Mouse (Mus musculus) limb, embryonic 10.5 days (tissue): ENCODE data around the gene Slc47a2. TPM values are rescaled to one million over a fixed set of nuclear protein-coding genes. Genes with fewer than 3 reads are reported as not detected.

Experiments
- DNase-seq: peaks from one replicate; pipeline ENCODE4 v3.0.0-alpha.2; 2017; ENCODE audit warnings: low spot score
- H3K27ac ChIP-seq: fragments of 300-500 bp; sonication (generic); 2 replicates; pipeline ENCODE4 v1.5.1; 2016; ENCODE audit warnings: mild to moderate bottlenecking
- H3K27me3 ChIP-seq: fragments of 300-500 bp; sonication (generic); 2 replicates; pipeline ENCODE4 v1.6.1; 2016; ENCODE audit warnings: low read depth, mild to moderate bottlenecking; ENCODE audit not compliant: poor library complexity, severe bottlenecking
- H3K36me3 ChIP-seq: fragments of 300-500 bp; sonication (generic); 2 replicates; pipeline ENCODE4 v1.6.1; 2016; ENCODE audit warnings: mild to moderate bottlenecking, moderate library complexity
- H3K4me1 ChIP-seq: fragments of 300-500 bp; sonication (generic); 2 replicates; pipeline ENCODE4 v1.6.1; 2016
- H3K4me3 ChIP-seq: fragments of 300-500 bp; sonication (generic); 2 replicates; pipeline ENCODE4 v1.5.1; 2016; ENCODE audit warnings: mild to moderate bottlenecking, moderate library complexity
- H3K9me3 ChIP-seq: fragments of 300-500 bp; sonication (generic); replicated peaks from 2 replicates; pipeline ENCODE4 v1.6.1; 2016; ENCODE audit warnings: mild to moderate bottlenecking
- WGBS: fragments of 180-500 bp; shearing (Covaris S2); methylation state at CpG from one replicate; pipeline ENCODE4 v1.1.7; 2016; 5-methylcytosine and 5-hydroxymethylcytosine counted together
- polyA plus RNA-seq: library from polyadenylated mRNA; unstranded; fragments of >200 nt; fragmentation: Nextera tagmentation; extraction: Ambion mirVana; gene quantifications from 2 replicates; pipeline ENCODE4 v1.2.1, GENCODE M21; 2016

The Slc47a2 gene
- polyA plus RNA-seq, 1 experiment from 2014 or later: not detected

- Histone ChIP-seq H3K9me3 (no peaks in the 10 kb centered on the region), H3K36me3 (no peaks in the 10 kb centered on the region), H3K4me3 (no peak overlapping the region), H3K4me1 (peaks cover 8% of the 10 kb centered on the region), H3K27ac (no peak overlapping the region), H3K27me3 (no peaks in the 10 kb centered on the region)
- DNase-seq: no peak
- 75% methylated on average over 2 of the region's 2 CpGs for WGBS
These were observed 45.3 kb downstream of the Slc47a2 start for GRCm38 (mm10) chr11:61297326-61297725.

- Histone ChIP-seq H3K27me3 (no peaks in the 10 kb centered on the region), H3K27ac (no peak overlapping the region), H3K36me3 (no peaks in the 10 kb centered on the region), H3K4me1 (peaks cover 8% of the 10 kb centered on the region), H3K4me3 (no peak overlapping the region), H3K9me3 (no peaks in the 10 kb centered on the region)
- DNase-seq: no peak
- WGBS: 85% methylated on average over 1 of the region's 1 CpGs
These were observed 46.1 kb downstream of the Slc47a2 start for GRCm38 (mm10) chr11:61296556-61296955.

- H3K4me3 ChIP-seq: no peak overlapping the region
- peaks cover 2% of the 10 kb centered on the region for H3K4me1 ChIP-seq
- H3K36me3 ChIP-seq: no peaks in the 10 kb centered on the region
- no peaks in the 10 kb centered on the region for H3K9me3 ChIP-seq
- 91% methylated on average over 2 of the region's 2 CpGs for WGBS
- H3K27me3 ChIP-seq: no peaks in the 10 kb centered on the region
- no peak overlapping the region for H3K27ac ChIP-seq
- DNase-seq: no peak
These were observed 47.1 kb downstream of the Slc47a2 start for GRCm38 (mm10) chr11:61295556-61295955.

GRCm38 (mm10) chr11:61294431-61294830 is 48.2 kb downstream of the Slc47a2 start:
- WGBS: 92% methylated on average over 3 of the region's 3 CpGs
- no peaks in the 10 kb centered on the region for H3K4me1 ChIP-seq
- no peak overlapping the region for H3K27ac ChIP-seq
- DNase-seq: no peak
- H3K36me3 ChIP-seq: no peaks in the 10 kb centered on the region
- H3K27me3 ChIP-seq: no peaks in the 10 kb centered on the region
- H3K4me3 ChIP-seq: no peak overlapping the region
- H3K9me3 ChIP-seq: no peaks in the 10 kb centered on the region

GRCm38 (mm10) chr11:61293251-61293650 is 49.4 kb downstream of the Slc47a2 start:
- H3K27me3 ChIP-seq: no peaks in the 10 kb centered on the region

GRCm38 (mm10) chr11:61284323-61284722 is 58.3 kb downstream of the Slc47a2 start:
- Histone ChIP-seq H3K9me3 (no peaks in the 10 kb centered on the region), H3K4me3 (no peak overlapping the region), H3K4me1 (peaks cover 3% of the 10 kb centered on the region; the same call in 1 of the 2 replicates), H3K36me3 (no peaks in the 10 kb centered on the region), H3K27me3 (no peaks in the 10 kb centered on the region), H3K27ac (no peak overlapping the region)
- WGBS: 79% methylated on average over 6 of the region's 6 CpGs
- DNase-seq: no peak

More at GRCm38 (mm10) chr11:61293251-61293650, 49.4 kb downstream of the Slc47a2 start:
- 84% methylated on average over 2 of the region's 2 CpGs for WGBS
- DNase-seq: no peak
- H3K27ac ChIP-seq: no peak overlapping the region
- H3K36me3 ChIP-seq: no peaks in the 10 kb centered on the region
- H3K4me1 ChIP-seq: no peaks in the 10 kb centered on the region
- no peaks in the 10 kb centered on the region for H3K9me3 ChIP-seq
- no peak overlapping the region for H3K4me3 ChIP-seq

- Histone ChIP-seq H3K4me1 (peaks cover 3% of the 10 kb centered on the region; the same call in 1 of the 2 replicates), H3K4me3 (no peak overlapping the region), H3K9me3 (no peaks in the 10 kb centered on the region), H3K36me3 (no peaks in the 10 kb centered on the region), H3K27me3 (no peaks in the 10 kb centered on the region), H3K27ac (no peak overlapping the region)
- 89% methylated on average over 10 of the region's 10 CpGs for WGBS
- DNase-seq: no peak
These were observed 59.1 kb downstream of the Slc47a2 start for GRCm38 (mm10) chr11:61283414-61284049.

GRCm38 (mm10) chr11:61278445-61279077 is 64.1 kb downstream of the Slc47a2 start:
- no peak overlapping the region for H3K27ac ChIP-seq
- no peaks in the 10 kb centered on the region for H3K36me3 ChIP-seq
- no peaks in the 10 kb centered on the region for H3K9me3 ChIP-seq
- 86% methylated on average over 8 of the region's 8 CpGs for whole genome bisulfite sequencing
- no peak overlapping the region for H3K4me3 ChIP-seq
- no peaks in the 10 kb centered on the region for H3K27me3 ChIP-seq
- no peak for DNase-seq
- H3K4me1 ChIP-seq: no peaks in the 10 kb centered on the region

GRCm38 (mm10) chr11:61277937-61278336 is 64.7 kb downstream of the Slc47a2 start:
- Histone ChIP-seq H3K4me3 (no peak overlapping the region), H3K9me3 (no peaks in the 10 kb centered on the region), H3K36me3 (no peaks in the 10 kb centered on the region), H3K4me1 (no peaks in the 10 kb centered on the region), H3K27ac (no peak overlapping the region), H3K27me3 (no peaks in the 10 kb centered on the region)
- 80% methylated on average over 2 of the region's 2 CpGs for WGBS
- no peak for DNase-seq

GRCm38 (mm10) chr11:61276482-61276881 is 66.2 kb downstream of the Slc47a2 start:
- H3K4me3 ChIP-seq: no peak overlapping the region
- H3K27me3 ChIP-seq: no peaks in the 10 kb centered on the region
- no peaks in the 10 kb centered on the region for H3K4me1 ChIP-seq
- WGBS: 83% methylated on average over 3 of the region's 3 CpGs
- H3K36me3 ChIP-seq: no peaks in the 10 kb centered on the region
- no peaks in the 10 kb centered on the region for H3K9me3 ChIP-seq
- no peak overlapping the region for H3K27ac ChIP-seq
- DNase-seq: no peak

- Histone ChIP-seq H3K27ac (no peak overlapping the region), H3K27me3 (no peaks in the 10 kb centered on the region), H3K4me3 (no peak overlapping the region), H3K4me1 (no peaks in the 10 kb centered on the region), H3K9me3 (no peaks in the 10 kb centered on the region), H3K36me3 (no peaks in the 10 kb centered on the region)
- no peak for DNase-seq
- WGBS: 87% methylated on average over 8 of the region's 8 CpGs
These were observed 67.6 kb downstream of the Slc47a2 start for GRCm38 (mm10) chr11:61275106-61275505.

- no peak for DNase-seq
- Histone ChIP-seq H3K4me1 (no peaks in the 10 kb centered on the region), H3K4me3 (no peak overlapping the region), H3K27me3 (no peaks in the 10 kb centered on the region), H3K27ac (no peak overlapping the region), H3K36me3 (no peaks in the 10 kb centered on the region), H3K9me3 (no peaks in the 10 kb centered on the region)
- WGBS: 89% methylated on average over 1 of the region's 1 CpGs
These were observed 68.2 kb downstream of the Slc47a2 start for GRCm38 (mm10) chr11:61274421-61274820.

- H3K4me3 ChIP-seq: no peak overlapping the region
- no peaks in the 10 kb centered on the region for H3K9me3 ChIP-seq
- no peaks in the 10 kb centered on the region for H3K36me3 ChIP-seq
- H3K4me1 ChIP-seq: no peaks in the 10 kb centered on the region
- H3K27me3 ChIP-seq: peaks cover under 1% of the 10 kb centered on the region; the same call in 1 of the 2 replicates
- no peak overlapping the region for H3K27ac ChIP-seq
- 96% methylated on average over 2 of the region's 2 CpGs for WGBS
- DNase-seq: no peak
These were observed 68.7 kb downstream of the Slc47a2 start for GRCm38 (mm10) chr11:61273928-61274327.
